Mouse (Mus musculus): ENCODE data around the gene C330007P06Rik.
"Not testable (repeated sequence)": the region's sequence is repeated elsewhere in the genome, so short reads cannot be mapped to it uniquely, and the experiment has no call there.

The C330007P06Rik gene

DNA sequence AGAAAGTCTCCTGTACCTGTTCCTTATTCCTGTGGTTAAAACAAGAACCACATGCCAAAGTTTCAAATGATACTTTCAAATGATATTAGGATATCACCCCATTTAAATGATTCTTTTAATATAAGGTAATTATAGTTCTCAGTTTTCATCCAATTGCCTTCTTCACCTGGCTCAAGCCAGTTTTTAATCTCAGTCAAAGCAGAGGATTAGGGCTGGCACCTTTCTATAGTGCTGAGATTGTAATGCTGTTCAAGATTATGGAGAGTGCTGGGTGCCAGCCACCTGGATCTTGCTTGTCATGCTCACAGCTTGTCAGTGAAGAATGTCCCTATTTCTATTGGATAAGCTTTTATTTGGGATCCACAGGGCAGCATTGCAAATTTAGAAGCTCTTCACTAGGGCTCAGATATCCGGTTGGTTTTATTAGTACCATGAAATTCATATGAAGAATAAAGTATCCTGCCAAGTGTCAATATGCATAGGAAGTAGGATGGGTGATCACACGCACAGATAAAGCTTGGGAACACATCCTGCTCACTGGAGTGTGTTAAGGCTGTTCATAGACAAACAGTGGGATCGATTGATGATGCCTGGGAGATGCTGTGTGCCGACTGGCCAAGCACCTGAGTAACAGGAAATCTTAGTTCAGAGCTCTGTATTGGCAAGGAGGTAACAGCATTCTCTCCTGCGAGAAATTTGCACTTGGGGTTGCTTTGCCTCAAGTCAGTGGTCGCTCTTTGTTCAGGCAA, 74.6 kb downstream of the C330007P06Rik start:
- DNase-seq (ENCODE audit: low spot score in 2 of 2), result no peak

DNA sequence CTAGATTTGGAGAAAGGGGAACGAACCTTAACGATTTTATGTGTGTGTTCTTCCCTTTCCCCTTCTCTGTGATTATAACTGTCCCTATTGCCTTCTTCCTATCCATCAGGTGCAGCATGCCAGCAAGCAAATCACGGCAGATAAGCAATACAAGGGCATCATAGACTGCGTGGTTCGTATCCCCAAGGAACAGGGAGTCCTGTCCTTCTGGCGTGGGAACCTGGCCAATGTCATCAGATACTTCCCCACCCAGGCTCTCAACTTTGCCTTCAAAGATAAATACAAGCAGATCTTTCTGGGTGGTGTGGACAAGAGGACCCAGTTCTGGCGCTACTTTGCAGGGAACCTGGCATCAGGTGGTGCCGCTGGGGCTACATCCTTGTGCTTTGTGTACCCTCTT, 77.2 kb downstream of the C330007P06Rik start:
- not testable (repeated sequence) for DNase-seq (ENCODE audit: low spot score in 2 of 2)

DNA sequence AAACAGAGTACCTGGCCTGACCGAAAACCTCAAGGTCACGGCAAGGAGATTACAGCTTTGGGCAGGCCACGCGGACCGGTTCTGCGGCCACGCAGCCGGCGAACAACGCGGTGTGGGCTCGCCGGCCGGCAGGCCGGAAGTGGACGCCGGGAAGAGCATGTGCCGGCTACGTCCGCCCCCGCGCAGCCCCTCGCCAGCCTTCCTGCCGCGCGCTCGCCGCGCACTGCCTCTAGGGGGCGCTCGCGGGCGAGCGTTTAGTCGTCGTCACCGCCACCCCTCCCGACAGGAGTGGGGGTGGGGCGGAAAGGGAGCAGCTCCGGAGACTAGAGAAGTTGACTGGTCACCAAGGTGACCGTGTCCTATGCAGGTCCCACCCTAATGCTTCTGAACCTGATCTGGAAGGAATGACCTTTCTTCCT, 77.7 kb downstream of the C330007P06Rik start:
- DNase-seq (ENCODE audit: low spot score in 2 of 2), result peak; percentile 53 to 83

GRCm38 (mm10) chrX:36795424-36796162, 78.3 kb downstream of the C330007P06Rik start, which contains the start of gene Slc25a5:
Gene Slc25a5 (plus strand): TSS chrX:36795651.
- DNase-seq (ENCODE audit: low spot score in 2 of 2), result peak; percentile 61 to 77

GRCm38 (mm10) chrX:36794571-36794970, 79.3 kb downstream of the C330007P06Rik start:
- DNase-seq (ENCODE audit: low spot score in 2 of 2), result no peak

- no peak for DNase-seq (ENCODE audit: low spot score in 2 of 2)
Observed at GRCm38 (mm10) chrX:36789360-36789759, 84.6 kb downstream of the C330007P06Rik start.

DNA sequence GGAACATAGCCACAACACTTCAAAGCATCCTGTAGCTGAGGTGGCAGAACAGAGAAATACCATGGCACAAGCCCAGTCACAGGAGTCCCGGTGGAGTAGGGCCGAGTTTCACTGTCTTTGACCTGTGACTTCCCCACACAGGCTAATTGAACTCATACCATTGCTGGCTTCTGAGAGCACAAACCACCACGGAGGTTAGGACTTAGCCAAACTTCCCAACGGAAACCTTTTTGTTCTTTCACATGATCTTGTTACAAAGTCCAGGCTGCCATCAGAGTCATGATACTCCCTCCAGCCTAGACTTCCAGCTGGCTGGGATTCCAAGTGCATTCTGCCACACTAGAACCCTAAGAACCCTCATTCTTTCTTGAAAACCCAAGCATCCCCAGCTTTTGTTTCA, 96.2 kb downstream of the C330007P06Rik start:
- DNase-seq (ENCODE audit: low spot score in 2 of 2), result no peak

DNA sequence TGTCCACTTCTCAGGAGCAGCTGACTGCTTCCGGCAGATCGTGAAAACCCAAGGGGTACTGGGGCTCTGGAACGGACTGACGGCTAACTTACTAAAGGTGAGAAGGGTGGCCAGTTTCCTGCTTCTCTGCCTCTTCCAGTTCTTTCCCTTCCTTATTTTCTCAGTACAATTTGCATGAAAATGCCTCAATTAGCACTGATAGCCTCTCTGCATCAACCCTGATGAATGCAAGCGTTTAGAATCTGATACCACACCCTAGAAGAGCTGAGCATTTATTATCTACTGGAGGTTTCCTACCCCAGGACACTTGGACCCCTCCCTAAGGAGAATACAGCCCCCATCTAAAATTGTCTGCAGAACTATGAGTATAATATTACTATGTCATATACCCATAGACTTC, 98.4 kb downstream of the C330007P06Rik start:
- DNase-seq (ENCODE audit: low spot score in 2 of 2), result no peak

Data from cerebellum, postnatal 4 days (tissue).